Mouse (Mus musculus) liver, embryonic 14.5 days (tissue): ENCODE results near the gene Lrp10.

Experiments used
- CTCF ChIP-seq: IDR thresholded peaks from 2 replicates; pipeline ENCODE4 v1.5.1; 2016; ENCODE audit warnings: antibody characterized with exemption, low read depth, control low read depth
- EP300 ChIP-seq: IDR thresholded peaks from 2 replicates; pipeline ENCODE4 v1.6.1; 2016; ENCODE audit warnings: antibody characterized with exemption, low read depth

DNA sequence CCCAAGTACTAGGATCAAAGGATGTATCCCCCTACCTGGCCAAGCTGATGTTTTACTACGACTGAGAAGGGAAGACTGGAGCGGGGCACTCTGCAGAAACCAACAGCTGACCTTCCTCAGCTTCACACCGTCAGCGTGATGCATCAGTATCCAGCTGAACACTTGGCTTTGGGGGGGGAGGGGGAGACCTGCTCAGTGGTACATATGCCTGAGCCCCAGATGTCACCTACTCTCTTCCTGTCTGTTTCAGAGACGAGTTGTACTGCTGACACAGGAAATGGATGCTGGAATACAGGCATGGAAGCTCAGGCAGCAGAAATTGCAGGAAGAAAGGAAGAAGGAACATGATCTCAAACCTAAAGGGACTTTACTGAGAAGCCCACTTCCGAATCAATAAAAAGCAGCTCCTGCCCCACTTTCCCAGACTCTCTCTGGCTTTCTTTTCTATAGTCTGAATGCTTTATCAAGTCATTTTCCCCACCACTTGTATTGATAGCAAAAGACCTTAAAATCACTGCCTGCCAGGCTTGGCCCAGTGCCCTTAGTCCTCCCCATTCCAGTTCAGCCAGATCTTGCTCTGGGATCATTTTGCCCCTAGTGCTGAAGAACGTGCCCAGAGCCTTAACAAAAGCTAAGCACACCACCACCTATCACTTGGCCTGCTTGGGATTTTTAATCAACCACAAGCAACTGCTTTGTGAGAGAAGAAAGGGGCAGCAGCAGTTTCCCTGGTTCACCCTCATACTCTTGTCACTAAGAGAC is 34.4 kb upstream of the Lrp10 start:
- TF ChIP-seq CTCF (no peak), EP300 (no peak)
